Mouse (Mus musculus) C2C12 (cell line): ENCODE measurements around the gene Dll3. TPM values are rescaled to one million over a fixed set of nuclear protein-coding genes. Genes with fewer than 3 reads are reported as not detected.
A peak's percentile ranks its signal among the peaks of the same experiment; 100 is the strongest.

ENCODE experiments used
- H3K27me3 ChIP-seq: one replicate; pipeline ENCODE4 v1.6.1; 2011; ENCODE audit not compliant: control insufficient read depth, insufficient read depth, insufficient read length
- H3K36me3 ChIP-seq: one replicate; pipeline ENCODE4 v1.6.1; 2011; ENCODE audit not compliant: control insufficient read depth, insufficient read depth
- H3K4me3 ChIP-seq: one replicate; pipeline ENCODE4 v1.5.1; 2011; ENCODE audit warnings: mild to moderate bottlenecking, control low read depth; ENCODE audit not compliant: poor library complexity, insufficient read depth, severe bottlenecking
- H3K79me2 ChIP-seq: one replicate; pipeline ENCODE4 v1.6.1; 2011; ENCODE audit not compliant: control insufficient read depth, insufficient read depth
- H3K79me3 ChIP-seq: one replicate; pipeline ENCODE4 v1.6.1; 2011; ENCODE audit warnings: low read depth, control low read depth
- H3ac ChIP-seq: one replicate; pipeline ENCODE3; 2011; ENCODE audit warnings: low read depth; ENCODE audit not compliant: control insufficient read depth, insufficient read length
- CEBPB ChIP-seq: IDR thresholded peaks from one replicate; pipeline ENCODE4 v1.6.1; 2011; ENCODE audit warnings: low read depth, mild to moderate bottlenecking, control low read depth, moderate library complexity
- CTCF ChIP-seq: IDR thresholded peaks from one replicate; pipeline ENCODE4 v1.5.1; 2011; ENCODE audit not compliant: control insufficient read depth, insufficient read depth, insufficient read length
- FOSL1 ChIP-seq: IDR thresholded peaks from one replicate; pipeline ENCODE4 v1.8.0; 2011; ENCODE audit warnings: mild to moderate bottlenecking, low read length; ENCODE audit not compliant: poor library complexity, insufficient read depth, severe bottlenecking
- MAX ChIP-seq: IDR thresholded peaks from one replicate; pipeline ENCODE4 v1.6.1; 2011; ENCODE audit warnings: mild to moderate bottlenecking, control low read depth
- MYOD1 ChIP-seq: IDR thresholded peaks from one replicate; pipeline ENCODE4 v1.6.1; 2011; ENCODE audit warnings: low read depth; ENCODE audit not compliant: control insufficient read depth, insufficient read length
- MYOG ChIP-seq: IDR thresholded peaks from one replicate; pipeline ENCODE4 v1.6.1; 2011; ENCODE audit not compliant: control insufficient read depth, insufficient read length; ENCODE audit errors: extremely low read depth
- USF1 ChIP-seq: IDR thresholded peaks from one replicate; pipeline ENCODE4 v1.6.1; 2011; ENCODE audit warnings: low read depth, mild to moderate bottlenecking, control low read depth, moderate library complexity
- polyA plus RNA-seq: library from polyadenylated mRNA; unstranded; fragments of >200 nt; fragmentation: generic; extraction: Trizol; gene quantifications from one replicate; pipeline ENCODE4 v1.2.1, GENCODE M21; 2012; ENCODE audit warnings: missing spikeins

The Dll3 gene
- polyA plus RNA-seq, 1 experiment: 0.06 TPM

GRCm38 (mm10) chr7:28267129-28268041 lies 34.7 kb downstream of the Dll3 start, which contains the start of gene Eid2:
Gene Eid2 (plus strand): TSS chr7:28267881.
- H3ac ChIP-seq: peak within 1 kb of the TSS; percentile 36
- no peaks in the 10 kb centered on the region for H3K27me3 ChIP-seq
- H3K4me3 ChIP-seq: peak within 1 kb of the TSS; percentile 26
- no peaks in the 10 kb centered on the region for H3K36me3 ChIP-seq
- H3K79me2 ChIP-seq: no peaks in the 10 kb centered on the region
- no peak for TF ChIP-seq CTCF
- peak; percentile 24 for TF ChIP-seq MAX
- no peaks in the 10 kb centered on the region for H3K79me3 ChIP-seq

- H3K27me3 ChIP-seq: no peaks in the 10 kb centered on the region
- no peak overlapping the region for H3K4me3 ChIP-seq
- H3K79me2 ChIP-seq: no peaks in the 10 kb centered on the region
- no peaks in the 10 kb centered on the region for H3K79me3 ChIP-seq
- no peak overlapping the region for H3ac ChIP-seq
- TF ChIP-seq MAX (no peak), MYOD1 (no peak), CTCF (no peak), CEBPB (no peak), FOSL1 (no peak), USF1 (no peak), MYOG (no peak)
- no peaks in the 10 kb centered on the region for H3K36me3 ChIP-seq
These were observed 36.6 kb downstream of the Dll3 start for GRCm38 (mm10) chr7:28265391-28265790.

GRCm38 (mm10) chr7:28263786-28264185 lies 38.3 kb downstream of the Dll3 start:
- TF ChIP-seq MYOD1: no peak
- TF ChIP-seq MYOG: no peak
- no peak for TF ChIP-seq MAX
- no peak for TF ChIP-seq USF1
- no peaks in the 10 kb centered on the region for H3K36me3 ChIP-seq
- no peaks in the 10 kb centered on the region for H3K79me3 ChIP-seq
- H3ac ChIP-seq: no peak overlapping the region
- H3K4me3 ChIP-seq: no peak overlapping the region
- no peaks in the 10 kb centered on the region for H3K79me2 ChIP-seq
- no peaks in the 10 kb centered on the region for H3K27me3 ChIP-seq

DNA sequence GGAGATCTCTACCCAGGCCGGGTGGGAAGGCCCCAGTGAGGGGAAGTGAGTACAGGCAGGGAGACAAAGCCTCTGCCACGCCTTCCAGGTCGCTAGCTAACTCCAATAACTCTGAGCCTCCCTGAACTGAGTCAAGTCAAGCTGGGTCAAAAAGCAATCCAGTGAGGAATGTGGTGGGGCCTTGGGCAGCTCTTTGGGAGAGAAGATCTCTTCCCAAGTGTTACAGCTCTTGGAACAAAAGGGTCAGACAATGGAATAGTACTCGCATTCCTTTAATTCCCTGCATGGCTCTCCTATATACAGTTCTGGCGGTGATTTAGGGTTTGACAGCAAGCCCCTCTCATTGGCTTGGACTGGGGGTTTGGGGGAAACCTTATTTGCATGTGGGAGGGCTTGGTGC lies 39.2 kb downstream of the Dll3 start:
- no peaks in the 10 kb centered on the region for H3K27me3 ChIP-seq
- no peaks in the 10 kb centered on the region for H3K79me2 ChIP-seq
- H3ac ChIP-seq: no peak overlapping the region
- H3K36me3 ChIP-seq: no peaks in the 10 kb centered on the region
- TF ChIP-seq MYOG (no peak), CEBPB (no peak), CTCF (no peak), MYOD1 (no peak), USF1 (no peak), MAX (no peak)
- no peak overlapping the region for H3K4me3 ChIP-seq
- H3K79me3 ChIP-seq: no peaks in the 10 kb centered on the region

GRCm38 (mm10) chr7:28255476-28255875 lies 46.6 kb downstream of the Dll3 start:
- H3ac ChIP-seq: no peak overlapping the region
- TF ChIP-seq USF1 (no peak), MYOD1 (no peak)
- H3K79me3 ChIP-seq: no peaks in the 10 kb centered on the region
- no peak overlapping the region for H3K4me3 ChIP-seq
- H3K36me3 ChIP-seq: no peaks in the 10 kb centered on the region
- H3K79me2 ChIP-seq: no peaks in the 10 kb centered on the region
- H3K27me3 ChIP-seq: no peaks in the 10 kb centered on the region

DNA sequence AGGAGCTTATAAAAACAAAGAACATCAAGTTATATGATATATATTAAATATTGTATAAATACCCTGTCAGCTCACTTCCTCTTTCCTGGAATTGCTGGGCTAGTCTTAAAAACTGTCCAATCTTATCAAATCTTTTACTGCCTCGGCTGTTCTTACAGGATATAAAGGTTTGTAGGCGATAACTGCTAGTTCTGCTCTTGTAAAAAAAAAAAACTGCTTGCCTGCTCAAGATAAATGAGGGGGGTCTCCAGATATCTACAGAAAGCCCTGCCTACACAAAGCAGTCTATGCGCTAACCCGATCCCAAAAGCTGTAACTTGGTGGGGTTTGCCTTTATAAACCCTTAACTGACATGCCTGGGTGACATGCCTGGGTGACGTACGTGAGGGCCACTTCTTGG lies 47.4 kb downstream of the Dll3 start:
- H3ac ChIP-seq: no peak overlapping the region
- no peak overlapping the region for H3K4me3 ChIP-seq
- no peaks in the 10 kb centered on the region for H3K79me3 ChIP-seq
- no peaks in the 10 kb centered on the region for H3K79me2 ChIP-seq
- H3K36me3 ChIP-seq: no peaks in the 10 kb centered on the region
- no peaks in the 10 kb centered on the region for H3K27me3 ChIP-seq
- no peak for TF ChIP-seq FOSL1
- no peak for TF ChIP-seq CEBPB
- TF ChIP-seq MYOG: no peak
- no peak for TF ChIP-seq USF1
- no peak for TF ChIP-seq MYOD1
- no peak for TF ChIP-seq MAX
- TF ChIP-seq CTCF: no peak
